Mouse (Mus musculus): Measurements from ENCODE around the gene Tspan9.

The Tspan9 gene

DNA sequence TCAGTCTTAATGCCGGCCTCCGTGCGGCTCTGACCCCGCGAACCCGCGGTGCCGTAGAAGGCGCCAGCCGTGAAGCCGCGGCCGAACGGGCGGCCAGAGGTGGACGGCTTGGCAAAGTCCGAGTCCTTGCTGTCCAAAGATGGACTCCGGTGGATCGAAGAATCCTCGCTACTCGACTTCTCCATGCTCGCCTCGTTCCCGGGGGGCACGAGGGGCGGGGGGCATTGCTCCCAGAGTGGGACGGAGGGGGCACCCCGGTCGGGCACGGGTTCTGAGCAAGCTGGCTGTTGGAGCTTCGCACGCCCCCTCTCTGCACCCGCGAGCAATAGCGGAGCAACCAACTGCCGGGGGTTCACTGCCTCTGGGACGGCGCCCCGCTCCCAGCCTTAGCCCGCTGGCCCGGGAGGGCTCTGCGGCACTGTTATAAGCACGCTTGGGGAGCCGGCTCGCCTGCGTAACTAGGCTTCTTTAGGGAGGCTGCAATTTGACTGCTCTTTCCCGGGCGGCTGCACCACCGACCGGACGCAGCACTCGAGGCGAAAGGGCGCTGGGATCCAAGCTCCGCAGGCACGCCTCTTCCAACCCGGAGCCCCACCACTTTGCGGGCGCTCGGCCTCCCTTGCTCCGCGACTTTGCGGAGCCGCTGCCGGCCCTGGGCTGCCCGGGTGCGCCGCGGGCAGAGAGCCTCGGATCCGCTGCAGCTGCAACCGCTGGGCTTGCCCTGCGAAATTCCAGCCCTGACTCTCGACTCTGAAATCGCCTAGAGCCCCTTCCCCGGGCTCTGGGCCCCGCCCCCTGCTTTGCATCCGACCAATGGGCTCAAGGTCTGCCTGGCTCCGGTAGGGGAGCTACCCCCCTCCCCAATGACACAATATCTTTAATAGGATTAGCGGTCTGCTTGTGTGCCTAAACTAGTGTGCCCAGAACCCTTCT, 108.8 kb downstream of the Tspan9 start:
- peak; percentile 69 for DNase-seq

DNA sequence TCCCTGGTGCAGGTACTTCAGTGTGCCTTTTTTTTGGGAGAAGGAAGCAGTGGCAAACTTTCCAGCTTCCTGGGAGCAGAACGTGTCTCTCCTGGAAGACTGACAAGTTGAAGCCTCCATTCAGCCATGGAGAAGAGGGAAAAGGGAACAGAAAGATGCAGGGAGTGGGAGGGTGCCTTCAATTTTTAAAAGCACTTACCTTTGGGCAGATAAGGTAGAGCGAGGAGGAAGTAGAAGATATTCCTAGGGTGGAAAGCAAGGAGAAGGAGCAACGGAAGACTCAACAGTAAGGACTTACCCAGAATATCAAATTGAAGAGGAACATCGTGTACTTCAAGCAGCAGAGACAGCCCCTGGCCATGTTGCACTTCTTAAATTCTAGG, 109.5 kb downstream of the Tspan9 start:
- DNase-seq, result no peak

DNA sequence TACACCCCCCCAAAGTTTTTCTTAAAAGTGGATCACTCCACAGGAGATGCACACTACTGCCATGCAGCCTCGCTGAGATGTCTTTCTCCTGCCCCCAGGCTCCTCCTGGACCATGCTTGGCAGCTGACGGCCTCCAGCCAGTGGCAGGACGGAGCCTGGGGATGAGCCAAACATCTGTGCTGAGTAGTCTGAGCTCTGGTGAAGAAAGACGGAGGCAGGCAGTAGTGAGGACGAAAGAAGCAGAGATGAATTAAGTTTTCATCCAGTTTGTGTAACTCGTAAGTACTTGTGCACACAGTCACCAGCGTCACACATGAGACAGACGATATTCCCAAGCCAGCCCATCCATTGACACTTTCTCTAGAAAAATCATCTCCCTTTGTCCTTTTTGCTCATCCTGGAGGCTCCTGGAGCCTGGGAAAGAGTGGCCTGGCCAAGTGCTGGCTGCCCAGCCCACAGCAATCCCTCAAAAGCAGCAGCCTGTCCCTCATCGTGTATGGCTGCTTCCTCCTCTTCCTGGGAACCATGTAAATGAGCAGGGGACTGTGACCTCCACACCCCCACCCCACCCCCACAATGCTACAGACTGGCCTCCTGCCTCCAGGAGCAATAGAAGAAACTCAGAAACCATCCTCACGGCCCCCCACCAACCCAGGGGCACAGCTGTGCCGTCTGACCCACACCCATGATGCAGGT, 110.1 kb downstream of the Tspan9 start:
- DNase-seq, result no peak

DNA sequence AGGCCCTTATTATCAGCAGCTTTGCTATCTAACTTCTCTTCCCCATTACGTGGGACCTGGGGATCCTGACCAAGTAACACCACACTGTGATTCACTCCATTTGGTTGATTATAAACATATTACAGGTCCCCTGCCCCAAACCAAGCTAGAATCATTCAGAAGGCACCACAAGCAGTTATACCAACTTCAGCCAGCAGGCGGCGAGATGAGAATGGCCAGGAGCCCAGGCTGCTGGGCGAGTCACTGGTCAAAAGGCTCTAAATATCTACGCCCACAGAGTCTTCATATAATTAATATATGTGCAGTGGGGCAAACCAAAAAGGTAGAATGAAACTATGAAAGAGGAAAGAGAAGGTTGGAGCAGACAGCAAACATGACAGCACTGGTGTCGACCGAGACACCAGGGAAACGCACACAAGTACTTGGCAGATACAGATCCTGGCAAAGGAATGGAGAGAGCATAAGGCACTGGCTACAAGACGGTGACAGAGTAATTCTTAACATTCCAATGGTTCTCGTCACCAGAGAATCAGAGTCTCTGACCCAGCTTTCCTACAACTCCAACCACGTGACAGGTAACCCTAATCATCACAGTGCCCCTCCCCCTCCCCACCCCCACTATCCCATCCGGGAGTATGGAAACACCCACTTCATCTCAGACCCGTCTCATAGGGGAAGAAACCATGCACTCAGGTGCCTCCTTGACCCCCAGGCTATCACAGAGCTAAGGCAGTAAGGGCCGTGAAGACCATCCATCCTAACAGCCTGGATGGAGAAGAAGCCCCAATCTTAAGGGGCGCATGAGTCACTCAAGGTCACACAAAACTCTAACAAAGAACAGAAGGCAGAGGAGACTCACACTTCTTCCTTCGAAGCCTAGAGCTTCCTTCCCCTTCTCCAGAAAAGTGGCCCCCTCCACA, 110.9 kb downstream of the Tspan9 start:
- DNase-seq, result peak; percentile 73

DNA sequence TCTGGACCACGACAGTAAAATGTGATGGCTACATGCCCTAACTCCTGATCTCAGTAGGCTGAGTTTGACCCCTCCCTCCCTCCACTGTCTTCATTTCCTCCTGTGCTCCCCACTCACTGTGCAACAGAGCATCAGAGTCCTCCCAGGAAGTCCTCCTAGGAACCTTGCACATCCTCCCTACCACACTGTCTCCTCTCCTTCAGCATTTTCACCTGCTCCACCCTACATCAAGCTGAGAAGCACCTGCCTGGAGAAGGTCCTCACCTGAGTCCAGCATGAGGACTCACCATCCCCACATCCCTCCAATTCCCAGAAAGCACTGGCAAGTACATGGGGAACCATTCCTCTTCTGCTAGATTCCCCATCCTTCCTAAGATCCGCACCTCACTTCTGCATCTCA, 111.8 kb downstream of the Tspan9 start:
- DNase-seq, result no peak

DNA sequence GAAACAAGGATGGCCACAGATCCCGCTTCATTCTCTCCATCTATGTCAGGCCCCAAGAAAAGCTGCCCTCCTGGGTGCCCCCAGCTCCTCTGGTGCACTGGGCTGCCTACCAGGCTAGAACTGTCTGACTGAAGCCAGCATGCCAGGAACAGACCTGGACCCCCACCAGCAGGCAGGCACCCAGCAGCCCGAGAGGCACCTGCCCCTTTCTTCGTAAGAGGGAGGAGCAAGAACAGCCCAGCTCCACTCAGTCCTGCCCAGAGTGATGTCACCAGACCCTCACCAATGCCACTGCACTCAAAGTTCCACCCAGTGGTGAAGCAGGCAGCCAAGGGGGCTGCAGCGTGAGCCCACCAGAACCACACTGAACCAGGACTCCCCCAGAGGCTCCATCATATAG, 112.3 kb downstream of the Tspan9 start:
- DNase-seq, result no peak

DNA sequence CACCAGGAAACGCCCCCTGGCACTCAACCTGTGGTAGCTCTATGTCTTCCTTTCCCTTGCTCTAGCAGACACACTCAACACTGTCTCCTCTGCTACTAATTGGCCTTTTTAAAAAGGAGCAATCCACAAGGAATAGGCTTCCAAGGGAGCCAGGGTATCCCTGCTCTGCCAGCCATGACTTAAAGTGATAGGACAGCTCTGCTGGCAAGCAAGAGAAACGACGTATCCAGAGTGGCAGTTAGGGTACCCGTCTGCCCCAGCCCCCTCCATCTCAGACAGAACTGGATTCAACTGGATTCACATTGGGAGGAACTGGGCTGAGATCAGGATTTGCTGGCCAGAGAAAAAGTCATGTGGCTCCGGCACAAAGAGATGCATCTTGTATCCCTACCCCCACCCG, 112.9 kb downstream of the Tspan9 start:
- DNase-seq, result no peak

DNA sequence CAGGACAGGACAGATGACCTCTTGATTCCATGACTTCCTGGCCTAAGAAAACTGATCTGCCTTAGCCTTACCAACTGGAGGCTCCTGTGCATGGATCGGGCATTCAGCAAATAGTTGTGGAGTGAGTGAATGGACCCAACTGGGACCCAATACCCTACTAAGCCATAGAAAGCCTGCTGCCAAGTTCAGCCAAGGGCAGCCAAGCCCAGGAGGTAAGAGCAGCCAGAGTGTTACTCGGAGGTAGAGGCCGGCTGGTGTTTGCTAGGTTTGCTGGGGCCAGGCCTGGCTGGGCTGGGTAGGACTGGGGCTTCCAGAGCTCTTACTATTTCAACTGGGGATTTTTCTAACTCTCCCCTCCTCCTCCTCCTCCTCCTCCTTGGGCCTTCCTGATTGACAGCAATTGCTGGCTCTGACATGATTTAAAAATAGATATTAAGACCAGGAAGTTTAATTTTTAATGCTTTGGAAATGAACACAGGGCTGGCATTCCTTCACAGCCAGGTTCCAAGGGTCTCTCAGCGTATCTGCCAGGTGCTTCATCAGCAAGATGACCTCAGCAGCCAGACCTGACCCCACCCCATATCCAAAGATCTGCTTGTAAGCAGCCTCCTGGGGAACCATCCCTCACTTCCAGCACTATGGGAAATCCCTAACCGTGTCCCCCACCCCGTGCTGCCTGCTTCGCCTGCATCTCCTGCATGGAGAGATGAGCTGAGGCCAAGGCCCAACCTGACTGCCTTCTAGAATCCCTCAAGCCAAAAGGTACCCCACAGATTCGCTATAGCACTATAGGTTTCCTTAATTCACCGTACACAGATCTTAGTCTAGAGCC, 113.7 kb downstream of the Tspan9 start:
- DNase-seq, result no peak

DNA sequence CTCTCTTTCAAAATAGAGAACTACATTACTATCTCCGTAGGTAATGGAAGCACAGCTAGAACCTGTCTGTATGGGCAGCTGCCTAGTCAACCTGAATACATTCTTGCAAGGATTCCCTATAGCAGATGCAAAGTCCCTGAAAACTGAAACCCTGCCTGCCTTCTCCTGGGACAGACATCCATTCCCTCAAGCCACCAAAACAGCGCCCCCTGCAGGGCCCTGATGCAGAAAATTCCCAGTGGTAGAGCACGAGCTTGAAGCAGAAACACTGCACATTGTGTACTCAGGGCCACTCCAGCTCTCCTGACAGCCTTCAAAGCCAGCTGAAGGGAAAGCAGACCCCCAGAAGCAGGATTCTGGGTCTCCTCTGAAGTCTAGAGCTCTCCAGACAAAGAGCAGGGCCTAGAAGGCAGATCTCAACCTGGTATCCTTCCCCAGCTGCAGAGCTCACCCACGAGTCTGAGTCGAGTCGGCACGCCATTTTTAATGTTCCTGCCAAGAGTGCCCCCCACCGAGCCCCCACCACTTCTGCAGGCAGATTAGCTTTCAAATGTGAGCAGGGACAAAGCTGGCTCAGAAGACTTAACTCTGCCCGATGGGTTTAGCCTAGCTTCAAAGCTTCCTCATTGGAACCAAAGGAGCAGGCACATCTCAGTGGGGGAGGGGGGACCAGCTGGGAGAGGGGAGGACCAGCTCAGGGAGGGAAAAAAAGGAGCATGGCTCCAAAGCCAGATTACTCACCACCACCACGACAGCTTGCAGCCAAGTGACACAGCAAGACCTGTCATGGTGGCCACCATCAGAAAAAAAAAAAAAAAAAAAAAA, 115.1 kb downstream of the Tspan9 start:
- DNase-seq, result peak; percentile 50

DNA sequence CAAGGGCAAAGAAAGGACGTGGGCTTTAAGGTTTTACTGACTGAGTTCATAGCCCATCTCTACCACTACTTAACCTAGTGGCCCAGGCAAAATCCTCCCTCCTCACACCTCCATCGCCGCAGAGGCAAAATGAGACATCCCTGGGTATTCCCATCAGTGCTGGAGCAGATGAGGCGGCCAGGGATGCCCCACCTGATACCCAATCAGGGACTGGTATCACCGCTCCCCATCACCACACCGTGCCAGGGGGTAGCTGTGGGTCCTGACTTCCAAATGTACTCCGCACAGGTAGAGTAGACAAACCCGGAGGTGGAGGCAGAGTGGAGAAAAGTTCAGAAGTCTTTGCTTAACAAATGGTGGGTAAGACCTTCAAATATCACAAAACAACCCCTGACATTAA, 117.4 kb downstream of the Tspan9 start:
- no peak for DNase-seq

DNA sequence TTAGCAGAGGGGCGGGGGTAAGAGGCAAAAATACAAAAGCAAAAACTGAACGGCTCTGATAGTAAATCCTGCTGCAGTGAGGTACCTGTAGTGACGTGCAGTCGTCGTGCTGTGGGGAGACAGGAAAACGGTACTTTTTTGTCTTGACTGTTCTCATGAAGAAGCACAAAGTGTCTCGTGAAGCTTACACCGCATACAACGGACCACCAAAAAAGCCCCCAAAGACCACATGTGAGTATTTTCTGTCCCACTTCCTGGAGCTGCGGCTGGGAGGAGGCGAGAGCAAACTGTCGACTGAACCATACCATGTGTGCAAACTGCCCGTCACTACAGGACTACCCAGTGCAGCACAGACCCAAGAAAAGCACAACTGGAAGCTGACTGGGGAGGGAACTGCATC, 117.8 kb downstream of the Tspan9 start:
- DNase-seq, result peak; percentile 66

DNA sequence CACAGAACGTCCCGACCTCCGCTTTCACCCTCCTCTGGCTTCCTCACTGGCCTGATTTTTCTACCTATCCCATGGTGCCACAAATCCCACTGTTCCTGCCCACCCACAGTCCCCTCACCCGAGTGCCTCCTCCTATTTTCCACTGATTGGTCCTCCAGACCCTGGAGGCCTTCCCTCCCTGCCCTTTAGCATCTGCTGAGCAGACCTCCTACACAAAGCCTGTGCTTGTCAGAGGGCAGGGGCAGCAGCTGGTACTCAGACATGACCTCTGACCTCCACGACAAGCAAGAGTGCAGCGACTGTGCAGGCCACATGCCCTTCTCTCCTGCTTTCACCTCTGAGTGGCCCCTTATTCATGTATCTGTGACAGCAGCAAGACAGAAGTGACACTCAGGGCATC, 121.2 kb downstream of the Tspan9 start:
- DNase-seq, result no peak

DNA sequence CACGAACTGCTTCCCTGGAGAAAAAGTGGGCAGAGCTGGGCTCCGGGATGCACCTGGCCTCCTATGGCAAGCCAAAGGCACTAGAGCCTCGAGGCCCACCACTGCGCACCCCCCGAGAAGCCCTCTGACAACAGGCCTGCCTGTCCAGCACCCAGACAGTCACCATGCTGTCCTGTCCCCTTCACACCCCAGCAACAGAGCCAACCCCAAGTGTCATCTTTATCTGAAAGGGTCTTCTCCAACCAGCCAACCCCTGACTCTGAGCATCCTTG, 121.5 kb downstream of the Tspan9 start:
- no peak for DNase-seq

DNA sequence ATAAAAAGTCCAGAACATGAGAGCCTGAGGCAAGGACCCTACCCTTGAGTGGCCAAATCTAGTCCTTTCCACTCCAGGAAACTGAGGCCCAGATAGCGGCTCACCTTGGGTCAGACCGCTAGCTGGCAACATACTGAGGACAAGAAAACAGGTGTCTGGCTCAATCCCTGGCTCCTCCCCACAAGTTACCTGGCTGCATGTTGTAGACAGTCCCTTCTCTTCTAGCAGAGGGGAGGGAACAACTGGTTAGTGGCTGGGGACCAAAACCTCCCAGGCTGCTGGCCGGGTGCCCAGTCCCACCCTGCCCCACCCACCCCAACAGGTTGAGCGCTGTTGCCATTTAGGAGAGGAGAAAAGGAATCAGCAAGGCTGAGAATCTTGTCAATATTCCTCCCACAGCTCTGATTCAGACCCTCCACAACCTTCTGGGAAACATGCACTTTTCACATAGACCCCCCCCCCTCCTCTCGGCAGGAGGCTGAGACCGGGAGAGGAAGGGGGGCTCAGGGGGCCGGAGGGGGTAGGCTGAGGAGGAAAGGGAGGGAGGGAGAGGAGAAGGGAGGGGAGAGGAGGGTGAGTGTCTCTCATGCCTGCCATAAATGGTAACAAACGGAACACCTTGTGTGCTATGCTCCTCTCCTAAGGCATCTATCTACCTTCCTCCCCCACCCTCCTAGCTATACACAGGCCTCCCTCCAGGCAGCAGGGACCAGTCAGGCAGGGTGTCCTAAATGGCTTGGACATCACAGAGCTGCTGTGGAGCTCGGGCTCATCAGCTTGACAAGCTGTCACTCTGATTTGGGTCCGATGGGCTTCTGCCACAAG, 122.1 kb downstream of the Tspan9 start:
- DNase-seq, result no peak

DNA sequence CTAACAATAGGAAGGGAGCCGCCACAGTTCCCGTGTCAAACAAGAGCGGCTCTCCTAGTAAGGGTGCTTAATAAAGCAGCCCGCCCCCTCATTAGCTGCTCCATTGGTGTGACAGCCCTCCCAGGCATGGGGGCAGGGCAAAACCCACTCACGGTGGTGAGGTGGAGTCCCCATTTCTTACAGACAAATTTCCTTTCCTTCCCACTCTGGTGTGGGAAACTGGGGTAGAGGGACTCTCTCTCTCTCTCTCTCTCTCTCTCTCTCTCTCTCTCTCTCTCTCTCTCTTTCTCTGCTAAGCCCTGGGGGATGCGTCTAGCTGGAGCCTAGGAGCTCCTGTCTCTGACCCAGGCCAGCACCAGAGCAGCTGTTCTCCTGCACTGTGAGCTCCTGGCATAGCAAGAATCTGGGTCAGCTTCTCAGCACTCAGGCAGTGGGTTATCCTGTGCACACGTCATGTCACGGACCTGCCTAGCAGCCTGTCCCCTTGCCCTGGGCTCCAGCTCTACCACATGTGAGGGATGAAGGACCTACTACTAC, 122.8 kb downstream of the Tspan9 start:
- no peak for DNase-seq

DNA sequence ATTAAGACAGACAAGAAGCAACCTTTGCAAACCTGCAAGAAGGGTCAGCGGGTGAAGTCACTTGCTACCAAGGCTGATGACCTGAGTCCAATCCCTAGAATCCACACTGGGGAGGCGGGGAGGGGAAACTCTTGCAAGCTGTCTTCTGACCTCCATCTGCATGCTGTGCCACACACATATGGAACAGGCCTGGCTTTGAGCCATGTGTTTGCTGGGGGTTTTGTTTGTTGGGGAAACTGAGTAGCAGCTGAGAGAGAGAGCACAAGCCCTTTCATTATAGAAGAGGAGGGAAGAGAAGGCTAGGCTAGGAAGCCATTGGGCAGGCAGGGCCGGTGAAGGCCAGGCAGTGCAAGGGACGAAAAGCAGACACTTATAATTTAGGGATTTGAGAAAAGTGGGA, 123.3 kb downstream of the Tspan9 start:
- no peak for DNase-seq

DNA sequence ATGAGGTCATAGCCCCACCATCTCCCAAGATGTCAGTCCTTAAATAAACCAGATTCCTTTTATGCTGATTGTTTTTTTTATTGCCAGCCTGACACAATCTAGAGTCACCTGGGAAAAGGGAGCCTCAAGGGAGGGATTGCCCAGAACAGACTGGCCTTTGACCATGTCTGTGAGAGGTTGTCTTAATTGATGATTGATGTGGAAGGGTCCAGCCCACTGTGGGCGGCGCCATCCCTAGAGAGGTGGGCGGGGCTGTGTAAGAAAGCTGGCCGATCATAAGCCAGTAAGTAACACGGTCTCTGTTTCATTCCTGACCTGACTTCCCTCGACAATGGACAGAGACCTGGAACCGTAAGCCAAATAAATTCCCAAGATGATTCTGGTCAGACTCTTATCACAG, 124.3 kb downstream of the Tspan9 start:
- DNase-seq, result no peak

DNA sequence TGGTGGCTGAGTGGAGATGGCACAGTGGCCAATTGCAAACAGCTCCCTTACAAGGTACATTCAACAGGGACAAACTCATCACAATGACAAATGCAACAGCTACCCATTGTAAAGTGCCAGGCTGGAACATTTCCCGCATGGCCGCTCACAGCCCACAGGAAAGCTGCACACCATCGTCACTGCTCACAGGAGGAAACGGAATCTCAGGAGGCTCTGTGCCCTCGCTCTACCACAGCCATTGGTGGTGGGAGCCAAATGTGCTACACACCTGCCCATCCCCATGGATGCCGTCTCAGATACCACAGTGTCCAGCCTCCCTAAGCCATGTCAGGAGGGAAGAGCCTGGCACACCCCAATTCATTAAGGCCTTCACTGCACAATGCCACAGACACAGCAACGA, 128.1 kb downstream of the Tspan9 start:
- DNase-seq, result no peak

DNA sequence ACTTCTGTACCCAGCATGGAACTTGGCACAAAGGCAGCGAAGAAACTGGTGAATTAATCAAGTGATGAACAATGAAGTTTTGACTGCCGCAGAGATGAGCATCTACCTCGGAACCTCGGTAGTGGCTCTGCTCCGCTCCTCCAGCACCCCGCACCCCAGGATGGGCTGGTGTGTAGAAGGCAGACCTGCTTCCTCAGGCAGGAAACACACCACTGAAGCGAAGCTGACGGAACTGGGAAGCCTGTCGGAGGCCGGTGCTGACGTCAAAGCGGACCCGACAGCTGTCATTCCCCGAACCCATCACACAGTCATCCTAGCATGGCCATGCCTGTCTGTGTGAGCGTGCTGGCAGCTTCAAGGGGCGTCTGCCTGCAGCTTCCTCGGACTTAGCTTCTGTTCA, 131.6 kb downstream of the Tspan9 start:
- no peak for DNase-seq

DNA sequence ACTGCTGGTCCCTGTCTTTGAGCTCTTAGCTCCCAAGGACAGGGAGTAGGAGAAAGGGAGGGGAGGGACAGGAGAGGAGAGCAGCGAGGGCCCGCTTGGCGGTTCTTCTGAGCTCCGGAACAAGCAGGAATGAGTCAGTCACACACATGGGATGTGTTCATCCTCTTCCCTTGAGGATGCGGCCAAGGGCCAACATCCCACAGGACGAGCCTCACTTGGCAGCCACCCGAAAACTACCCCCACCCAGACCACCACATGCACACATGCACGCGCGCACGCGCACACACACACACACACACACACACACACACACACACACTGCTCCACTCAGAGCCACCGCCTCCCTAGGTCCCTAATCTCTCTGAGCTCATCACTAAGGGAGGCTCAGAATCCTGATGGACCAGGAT, 132.3 kb downstream of the Tspan9 start:
- DNase-seq, result no peak
